Mouse (Mus musculus): ENCODE measurements around the gene Gm11214. TPM values are rescaled to one million over a fixed set of nuclear protein-coding genes. Genes with fewer than 3 reads are reported as not detected.

Gene Gm11214
- polyA plus RNA-seq, 1 experiment from 2014 or later, result 0.49 TPM

GRCm38 (mm10) chr4:63692351-63692750 lies 29.2 kb upstream of the Gm11214 start:
- Histone ChIP-seq H3K9ac (ENCODE audit: low read length) (no peak overlapping the region), H3K27ac (ENCODE audit: low read length) (no peak overlapping the region), H3K36me3 (ENCODE audit: control insufficient read depth, insufficient read depth) (no peaks in the 10 kb centered on the region), H3K4me3 (ENCODE audit: low read length) (no peak overlapping the region), H3K4me1 (ENCODE audit: control insufficient read depth, insufficient read depth, low read length) (no peaks in the 10 kb centered on the region), H3K4me2 (ENCODE audit: low read depth, low read length) (no peak overlapping the region), H3K27me3 (ENCODE audit: control insufficient read depth, insufficient read depth, low read length) (0 out of 2 replicates have a peak, but pooled peaks cover 2% of the 10 kb centered on the region), H3K9me3 (replicated peaks; ENCODE audit: control insufficient read depth, low read length) (no peaks in the 10 kb centered on the region)
- ATAC-seq (replicated peaks; ENCODE audit: extremely low read depth, insufficient read depth, low FRiP score), result no peak

- Histone ChIP-seq H3K27ac (ENCODE audit: low read length) (no peak overlapping the region), H3K4me1 (ENCODE audit: control insufficient read depth, insufficient read depth, low read length) (no peaks in the 10 kb centered on the region), H3K4me3 (ENCODE audit: low read length) (no peak overlapping the region), H3K9ac (ENCODE audit: low read length) (no peak overlapping the region), H3K27me3 (ENCODE audit: control insufficient read depth, insufficient read depth, low read length) (0 out of 2 replicates have a peak, but pooled peaks cover 2% of the 10 kb centered on the region), H3K36me3 (ENCODE audit: control insufficient read depth, insufficient read depth) (no peaks in the 10 kb centered on the region), H3K9me3 (replicated peaks; ENCODE audit: control insufficient read depth, low read length) (no peaks in the 10 kb centered on the region), H3K4me2 (ENCODE audit: low read depth, low read length) (no peak overlapping the region)
- 65% methylated on average over 8 of the region's 8 CpGs for WGBS
- no peak for ATAC-seq (replicated peaks; ENCODE audit: extremely low read depth, insufficient read depth, low FRiP score)
Measured at GRCm38 (mm10) chr4:63687429-63687828, 24.2 kb upstream of the Gm11214 start.

GRCm38 (mm10) chr4:63686157-63686556 lies 23.0 kb upstream of the Gm11214 start:
- Histone ChIP-seq H3K36me3 (ENCODE audit: control insufficient read depth, insufficient read depth) (no peaks in the 10 kb centered on the region), H3K4me2 (ENCODE audit: low read depth, low read length) (no peak overlapping the region), H3K4me3 (ENCODE audit: low read length) (no peak overlapping the region), H3K27ac (ENCODE audit: low read length) (no peak overlapping the region), H3K27me3 (ENCODE audit: control insufficient read depth, insufficient read depth, low read length) (0 out of 2 replicates have a peak, but pooled peaks cover 2% of the 10 kb centered on the region), H3K4me1 (ENCODE audit: control insufficient read depth, insufficient read depth, low read length) (no peaks in the 10 kb centered on the region), H3K9ac (ENCODE audit: low read length) (no peak overlapping the region), H3K9me3 (replicated peaks; ENCODE audit: control insufficient read depth, low read length) (no peaks in the 10 kb centered on the region)
- ATAC-seq (replicated peaks; ENCODE audit: extremely low read depth, insufficient read depth, low FRiP score), result no peak; the same call in 1 of the 2 replicates

- no peak for ATAC-seq (replicated peaks; ENCODE audit: extremely low read depth, insufficient read depth, low FRiP score)
- no peak overlapping the region for H3K4me3 ChIP-seq (ENCODE audit: low read length)
- 57% methylated on average over 4 of the region's 4 CpGs for WGBS
Measured at GRCm38 (mm10) chr4:63685253-63685525, 22.0 kb upstream of the Gm11214 start.

GRCm38 (mm10) chr4:63684412-63685252 lies 21.5 kb upstream of the Gm11214 start:
- WGBS, result 75% methylated on average over 10 of the region's 10 CpGs
- 0 out of 2 replicates have a peak, but pooled peaks cover 2% of the 10 kb centered on the region for H3K27me3 ChIP-seq (ENCODE audit: control insufficient read depth, insufficient read depth, low read length)
- no peak for ATAC-seq (replicated peaks; ENCODE audit: extremely low read depth, insufficient read depth, low FRiP score)
- no peak overlapping the region for H3K27ac ChIP-seq (ENCODE audit: low read length)
- no peak overlapping the region for H3K9ac ChIP-seq (ENCODE audit: low read length)
- no peaks in the 10 kb centered on the region for H3K36me3 ChIP-seq (ENCODE audit: control insufficient read depth, insufficient read depth)
- no peak overlapping the region for H3K4me3 ChIP-seq (ENCODE audit: low read length)
- no peaks in the 10 kb centered on the region for H3K4me1 ChIP-seq (ENCODE audit: control insufficient read depth, insufficient read depth, low read length)
- H3K9me3 ChIP-seq (replicated peaks; ENCODE audit: control insufficient read depth, low read length), result no peaks in the 10 kb centered on the region
- no peak overlapping the region for H3K4me2 ChIP-seq (ENCODE audit: low read depth, low read length)

More at GRCm38 (mm10) chr4:63685253-63685525, 22.0 kb upstream of the Gm11214 start:
- Histone ChIP-seq H3K27ac (ENCODE audit: low read length) (no peak overlapping the region), H3K4me1 (ENCODE audit: control insufficient read depth, insufficient read depth, low read length) (no peaks in the 10 kb centered on the region), H3K27me3 (ENCODE audit: control insufficient read depth, insufficient read depth, low read length) (0 out of 2 replicates have a peak, but pooled peaks cover 2% of the 10 kb centered on the region), H3K9me3 (replicated peaks; ENCODE audit: control insufficient read depth, low read length) (no peaks in the 10 kb centered on the region), H3K36me3 (ENCODE audit: control insufficient read depth, insufficient read depth) (no peaks in the 10 kb centered on the region), H3K9ac (ENCODE audit: low read length) (no peak overlapping the region), H3K4me2 (ENCODE audit: low read depth, low read length) (no peak overlapping the region)

GRCm38 (mm10) chr4:63683716-63684115 lies 20.5 kb upstream of the Gm11214 start:
- no peaks in the 10 kb centered on the region for H3K36me3 ChIP-seq (ENCODE audit: control insufficient read depth, insufficient read depth)
- no peak overlapping the region for H3K9ac ChIP-seq (ENCODE audit: low read length)
- ATAC-seq (replicated peaks; ENCODE audit: extremely low read depth, insufficient read depth, low FRiP score), result no peak
- H3K27ac ChIP-seq (ENCODE audit: low read length), result no peak overlapping the region
- no peak overlapping the region for H3K4me2 ChIP-seq (ENCODE audit: low read depth, low read length)
- 89% methylated on average over 6 of the region's 6 CpGs for WGBS
- 0 out of 2 replicates have a peak, but pooled peaks cover 2% of the 10 kb centered on the region for H3K27me3 ChIP-seq (ENCODE audit: control insufficient read depth, insufficient read depth, low read length)
- no peaks in the 10 kb centered on the region for H3K9me3 ChIP-seq (replicated peaks; ENCODE audit: control insufficient read depth, low read length)
- no peak overlapping the region for H3K4me3 ChIP-seq (ENCODE audit: low read length)
- H3K4me1 ChIP-seq (ENCODE audit: control insufficient read depth, insufficient read depth, low read length), result no peaks in the 10 kb centered on the region

GRCm38 (mm10) chr4:63683056-63683455 lies 19.9 kb upstream of the Gm11214 start:
- WGBS, result 82% methylated on average over 11 of the region's 11 CpGs

GRCm38 (mm10) chr4:63682441-63682840 lies 19.3 kb upstream of the Gm11214 start:
- no peaks in the 10 kb centered on the region for H3K4me1 ChIP-seq (ENCODE audit: control insufficient read depth, insufficient read depth, low read length)
- no peaks in the 10 kb centered on the region for H3K9me3 ChIP-seq (replicated peaks; ENCODE audit: control insufficient read depth, low read length)
- H3K4me3 ChIP-seq (ENCODE audit: low read length), result no peak overlapping the region
- H3K27ac ChIP-seq (ENCODE audit: low read length), result no peak overlapping the region
- H3K4me2 ChIP-seq (ENCODE audit: low read depth, low read length), result no peak overlapping the region
- H3K36me3 ChIP-seq (ENCODE audit: control insufficient read depth, insufficient read depth), result no peaks in the 10 kb centered on the region
- H3K27me3 ChIP-seq (ENCODE audit: control insufficient read depth, insufficient read depth, low read length), result no peaks in the 10 kb centered on the region
- 67% methylated on average over 2 of the region's 2 CpGs for WGBS
- no peak for ATAC-seq (replicated peaks; ENCODE audit: extremely low read depth, insufficient read depth, low FRiP score)
- no peak overlapping the region for H3K9ac ChIP-seq (ENCODE audit: low read length)

More at GRCm38 (mm10) chr4:63683056-63683455, 19.9 kb upstream of the Gm11214 start:
- H3K27me3 ChIP-seq (ENCODE audit: control insufficient read depth, insufficient read depth, low read length), result no peaks in the 10 kb centered on the region
- H3K36me3 ChIP-seq (ENCODE audit: control insufficient read depth, insufficient read depth), result no peaks in the 10 kb centered on the region
- H3K4me1 ChIP-seq (ENCODE audit: control insufficient read depth, insufficient read depth, low read length), result no peaks in the 10 kb centered on the region
- no peak overlapping the region for H3K4me3 ChIP-seq (ENCODE audit: low read length)
- H3K4me2 ChIP-seq (ENCODE audit: low read depth, low read length), result no peak overlapping the region
- no peak overlapping the region for H3K27ac ChIP-seq (ENCODE audit: low read length)
- H3K9ac ChIP-seq (ENCODE audit: low read length), result no peak overlapping the region
- H3K9me3 ChIP-seq (replicated peaks; ENCODE audit: control insufficient read depth, low read length), result no peaks in the 10 kb centered on the region
- no peak for ATAC-seq (replicated peaks; ENCODE audit: extremely low read depth, insufficient read depth, low FRiP score)

GRCm38 (mm10) chr4:63681557-63681956 lies 18.4 kb upstream of the Gm11214 start:
- no peaks in the 10 kb centered on the region for H3K36me3 ChIP-seq (ENCODE audit: control insufficient read depth, insufficient read depth)
- no peak for ATAC-seq (replicated peaks; ENCODE audit: extremely low read depth, insufficient read depth, low FRiP score)
- H3K4me1 ChIP-seq (ENCODE audit: control insufficient read depth, insufficient read depth, low read length), result no peaks in the 10 kb centered on the region
- H3K27me3 ChIP-seq (ENCODE audit: control insufficient read depth, insufficient read depth, low read length), result no peaks in the 10 kb centered on the region
- H3K9ac ChIP-seq (ENCODE audit: low read length), result no peak overlapping the region
- no peak overlapping the region for H3K4me2 ChIP-seq (ENCODE audit: low read depth, low read length)
- H3K4me3 ChIP-seq (ENCODE audit: low read length), result no peak overlapping the region
- 88% methylated on average over 3 of the region's 3 CpGs for WGBS
- no peak overlapping the region for H3K27ac ChIP-seq (ENCODE audit: low read length)
- H3K9me3 ChIP-seq (replicated peaks; ENCODE audit: control insufficient read depth, low read length), result no peaks in the 10 kb centered on the region
